Mouse (Mus musculus) embryonic facial prominence, embryonic 13.5 days (tissue): Measurements from ENCODE around the gene Tac4. TPM values are rescaled to one million over a fixed set of nuclear protein-coding genes. Genes with fewer than 3 reads are reported as not detected.
A peak's percentile ranks its signal among the peaks of the same experiment; 100 is the strongest.

Experiments
- ATAC-seq: fragments of 200-750 bp; cut with Nextera tagmentation; 2 replicates; pipeline ENCODE4 v1.8.0; 2017; ENCODE audit warnings: low read depth; ENCODE audit not compliant: insufficient number of reproducible peaks, insufficient read depth, low FRiP score, low TSS enrichment
- H3K27ac ChIP-seq: fragments of 300-500 bp; sonication (generic); 2 replicates; pipeline ENCODE4 v1.5.1; 2015; ENCODE audit warnings: moderate library complexity, mild to moderate bottlenecking, inconsistent platforms
- H3K27me3 ChIP-seq: fragments of 300-500 bp; sonication (generic); 2 replicates; pipeline ENCODE4 v1.6.1; 2015; ENCODE audit warnings: mild to moderate bottlenecking, inconsistent platforms
- H3K36me3 ChIP-seq: fragments of 300-500 bp; sonication (generic); 2 replicates; pipeline ENCODE4 v1.6.1; 2015; ENCODE audit warnings: mild to moderate bottlenecking, inconsistent platforms
- H3K4me1 ChIP-seq: fragments of 300-500 bp; sonication (generic); 2 replicates; pipeline ENCODE4 v1.6.1; 2015; ENCODE audit warnings: inconsistent platforms
- H3K4me2 ChIP-seq: fragments of 300-500 bp; sonication (generic); 2 replicates; pipeline ENCODE4 v1.6.1; 2015; ENCODE audit warnings: moderate library complexity, mild to moderate bottlenecking, inconsistent platforms
- H3K4me3 ChIP-seq: fragments of 300-500 bp; sonication (generic); 2 replicates; pipeline ENCODE4 v1.5.1; 2015; ENCODE audit warnings: mild to moderate bottlenecking, inconsistent platforms
- H3K9ac ChIP-seq: fragments of 300-500 bp; sonication (generic); 2 replicates; pipeline ENCODE4 v1.6.1; 2015; ENCODE audit warnings: mild to moderate bottlenecking, inconsistent platforms
- H3K9me3 ChIP-seq: fragments of 300-500 bp; sonication (generic); 2 replicates; pipeline ENCODE4 v1.6.1; 2016; ENCODE audit warnings: inconsistent platforms
- WGBS: fragments of 180-500 bp; shearing (Covaris S2); methylation state at CpG from one replicate; pipeline ENCODE4 v1.1.7; 2015; ENCODE audit warnings: mixed read lengths; 5-methylcytosine and 5-hydroxymethylcytosine counted together
- polyA plus RNA-seq: library from polyadenylated mRNA; unstranded; fragments of >200 nt; fragmentation: Nextera tagmentation; extraction: Ambion mirVana; gene quantifications from 2 replicates; pipeline ENCODE4 v1.2.1, GENCODE M21; 2015

Gene Tac4
- polyA plus RNA-seq, 1 experiment from 2014 or later: not detected

DNA sequence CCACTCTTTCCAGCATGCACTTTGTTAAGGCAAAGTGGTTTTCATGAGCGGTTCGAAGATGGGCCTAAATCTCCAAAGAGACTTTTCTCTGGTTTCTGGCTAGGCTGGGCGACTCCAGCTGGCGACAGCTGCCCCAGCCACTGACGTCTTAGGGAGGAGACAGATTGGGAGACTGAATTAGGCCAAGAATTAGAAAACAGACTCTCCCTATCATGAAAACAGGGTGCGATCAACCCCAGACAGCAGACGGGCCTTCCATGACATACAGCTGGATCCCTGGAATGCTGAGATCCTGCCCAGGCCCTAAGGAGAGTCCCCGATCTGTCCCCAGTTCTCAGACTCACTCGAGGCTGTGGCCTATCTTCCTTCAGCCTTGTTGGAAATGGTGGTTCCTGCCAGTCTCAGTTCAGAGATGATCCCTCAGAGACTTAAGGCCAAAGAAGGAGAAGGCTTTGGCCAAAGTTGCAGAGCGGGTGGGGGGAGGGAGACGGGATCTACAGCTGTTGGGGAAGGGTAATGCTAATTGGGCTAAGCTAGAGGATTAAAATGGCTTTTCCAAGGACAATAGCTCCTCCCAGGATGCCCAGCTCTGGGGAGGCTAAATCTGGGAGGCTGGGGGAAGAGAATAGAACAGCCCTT, 2.6 kb downstream of the Tac4 start:
- Histone ChIP-seq H3K27ac (peak overlapping the region; percentile 51; the same call in 1 of the 2 replicates), H3K27me3 (no peaks in the 10 kb centered on the region), H3K9me3 (no peaks in the 10 kb centered on the region), H3K9ac (no peak overlapping the region), H3K36me3 (peaks cover 16% of the 10 kb centered on the region), H3K4me1 (peaks cover 9% of the 10 kb centered on the region; the same call in 1 of the 2 replicates), H3K4me2 (no peak overlapping the region), H3K4me3 (no peak overlapping the region)
- no peak for ATAC-seq
- WGBS: 18% methylated on average over 11 of the region's 11 CpGs

GRCm38 (mm10) chr11:95264455-95265013, 3.2 kb downstream of the Tac4 start:
- Histone ChIP-seq H3K4me1 (peaks cover 7% of the 10 kb centered on the region; the same call in 1 of the 2 replicates), H3K27ac (no peak overlapping the region), H3K27me3 (no peaks in the 10 kb centered on the region), H3K36me3 (peaks cover 22% of the 10 kb centered on the region), H3K4me3 (no peak overlapping the region), H3K9ac (no peak overlapping the region), H3K9me3 (no peaks in the 10 kb centered on the region), H3K4me2 (no peak overlapping the region)
- no peak for ATAC-seq
- WGBS: 71% methylated on average over 4 of the region's 4 CpGs

- H3K9me3 ChIP-seq: no peaks in the 10 kb centered on the region
- no peaks in the 10 kb centered on the region for H3K27me3 ChIP-seq
- H3K36me3 ChIP-seq: peaks cover 43% of the 10 kb centered on the region
- WGBS: 49% methylated on average over 6 of the region's 6 CpGs
- 0 out of 2 replicates have a peak, but pooled peaks cover 4% of the 10 kb centered on the region for H3K4me1 ChIP-seq
- no peak for ATAC-seq
- no peak overlapping the region for H3K4me3 ChIP-seq
- no peak overlapping the region for H3K9ac ChIP-seq
- no peak overlapping the region for H3K4me2 ChIP-seq
- H3K27ac ChIP-seq: no peak overlapping the region
These were observed 5.4 kb downstream of the Tac4 start for GRCm38 (mm10) chr11:95266540-95267245.

- Histone ChIP-seq H3K4me2 (no peak overlapping the region), H3K4me1 (no peaks in the 10 kb centered on the region), H3K36me3 (peaks cover 99% of the 10 kb centered on the region), H3K27ac (no peak overlapping the region), H3K9me3 (no peaks in the 10 kb centered on the region), H3K27me3 (no peaks in the 10 kb centered on the region), H3K4me3 (no peak overlapping the region), H3K9ac (no peak overlapping the region)
- ATAC-seq: no peak
- WGBS: 88% methylated on average over 5 of the region's 5 CpGs
These were observed 12.3 kb downstream of the Tac4 start for GRCm38 (mm10) chr11:95273661-95274060.

GRCm38 (mm10) chr11:95274613-95275012, 13.3 kb downstream of the Tac4 start:
- no peak for ATAC-seq
- H3K4me2 ChIP-seq: no peak overlapping the region
- H3K27ac ChIP-seq: no peak overlapping the region
- H3K4me1 ChIP-seq: no peaks in the 10 kb centered on the region
- H3K9me3 ChIP-seq: no peaks in the 10 kb centered on the region
- no peak overlapping the region for H3K4me3 ChIP-seq
- peaks cover 99% of the 10 kb centered on the region for H3K36me3 ChIP-seq
- WGBS: 85% methylated on average over 3 of the region's 3 CpGs
- no peaks in the 10 kb centered on the region for H3K27me3 ChIP-seq
- no peak overlapping the region for H3K9ac ChIP-seq

GRCm38 (mm10) chr11:95276056-95276455, 14.7 kb downstream of the Tac4 start:
- no peak overlapping the region for H3K27ac ChIP-seq
- ATAC-seq: no peak
- H3K27me3 ChIP-seq: no peaks in the 10 kb centered on the region
- 86% methylated on average over 6 of the region's 6 CpGs for WGBS
- H3K36me3 ChIP-seq: peaks cover 98% of the 10 kb centered on the region
- no peak overlapping the region for H3K9ac ChIP-seq
- no peak overlapping the region for H3K4me3 ChIP-seq
- no peaks in the 10 kb centered on the region for H3K9me3 ChIP-seq
- no peaks in the 10 kb centered on the region for H3K4me1 ChIP-seq
- no peak overlapping the region for H3K4me2 ChIP-seq

GRCm38 (mm10) chr11:95279061-95279659, 17.8 kb downstream of the Tac4 start:
- Histone ChIP-seq H3K4me3 (no peak overlapping the region), H3K27ac (no peak overlapping the region), H3K27me3 (no peaks in the 10 kb centered on the region), H3K36me3 (peaks cover 96% of the 10 kb centered on the region), H3K4me2 (no peak overlapping the region), H3K4me1 (no peaks in the 10 kb centered on the region), H3K9ac (no peak overlapping the region), H3K9me3 (no peaks in the 10 kb centered on the region)
- no peak for ATAC-seq
- WGBS: 93% methylated on average over 4 of the region's 4 CpGs

GRCm38 (mm10) chr11:95282331-95282730, 21.0 kb downstream of the Tac4 start:
- H3K36me3 ChIP-seq: peaks cover 96% of the 10 kb centered on the region

GRCm38 (mm10) chr11:95291998-95292397, 30.7 kb downstream of the Tac4 start:
- no peak overlapping the region for H3K4me3 ChIP-seq
- H3K9me3 ChIP-seq: no peaks in the 10 kb centered on the region
- peaks cover 78% of the 10 kb centered on the region for H3K36me3 ChIP-seq
- WGBS: 76% methylated on average over 4 of the region's 4 CpGs
- H3K4me2 ChIP-seq: no peak overlapping the region
- no peak overlapping the region for H3K9ac ChIP-seq
- no peak for ATAC-seq
- H3K4me1 ChIP-seq: no peaks in the 10 kb centered on the region
- no peaks in the 10 kb centered on the region for H3K27me3 ChIP-seq
- no peak overlapping the region for H3K27ac ChIP-seq

More at GRCm38 (mm10) chr11:95282331-95282730, 21.0 kb downstream of the Tac4 start:
- H3K4me1 ChIP-seq: no peaks in the 10 kb centered on the region
- no peaks in the 10 kb centered on the region for H3K27me3 ChIP-seq
- ATAC-seq: no peak
- H3K4me2 ChIP-seq: no peak overlapping the region
- H3K9me3 ChIP-seq: no peaks in the 10 kb centered on the region
- no peak overlapping the region for H3K9ac ChIP-seq
- WGBS: 94% methylated on average over 5 of the region's 5 CpGs
- no peak overlapping the region for H3K27ac ChIP-seq
- no peak overlapping the region for H3K4me3 ChIP-seq

DNA sequence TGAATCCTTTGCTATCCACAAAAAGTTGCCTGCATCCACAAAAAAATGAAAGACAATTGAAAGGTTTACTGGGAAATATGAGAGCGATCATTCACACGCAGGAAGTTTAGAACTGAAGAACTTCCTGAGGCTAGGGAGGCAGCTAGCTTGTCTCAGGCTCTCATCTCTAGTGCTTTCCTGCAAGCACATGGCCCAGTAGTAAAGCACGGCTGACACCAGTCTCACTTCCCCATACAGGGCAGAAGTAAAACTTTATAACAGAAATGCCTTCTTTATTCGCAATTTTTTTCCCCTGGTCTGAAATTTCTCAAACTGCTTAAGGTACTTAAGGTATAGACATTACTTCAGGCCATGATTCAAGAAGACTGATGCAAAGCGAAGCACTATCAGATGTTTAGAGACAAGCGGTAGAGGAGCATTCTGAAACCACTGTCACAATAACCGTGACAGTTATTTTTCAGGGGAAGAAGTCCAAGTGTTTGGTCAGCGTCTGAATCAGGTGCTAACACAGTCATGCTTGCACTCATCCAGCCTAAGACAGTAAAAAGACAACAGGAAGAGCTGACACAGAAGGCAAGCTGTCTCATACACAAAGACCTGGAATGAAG, 31.8 kb downstream of the Tac4 start:
- Histone ChIP-seq H3K9ac (no peak overlapping the region), H3K4me1 (no peaks in the 10 kb centered on the region), H3K36me3 (peaks cover 77% of the 10 kb centered on the region), H3K27ac (no peak overlapping the region), H3K9me3 (no peaks in the 10 kb centered on the region), H3K4me2 (no peak overlapping the region), H3K4me3 (no peak overlapping the region), H3K27me3 (no peaks in the 10 kb centered on the region)
- 87% methylated on average over 8 of the region's 8 CpGs for WGBS
- ATAC-seq: no peak

DNA sequence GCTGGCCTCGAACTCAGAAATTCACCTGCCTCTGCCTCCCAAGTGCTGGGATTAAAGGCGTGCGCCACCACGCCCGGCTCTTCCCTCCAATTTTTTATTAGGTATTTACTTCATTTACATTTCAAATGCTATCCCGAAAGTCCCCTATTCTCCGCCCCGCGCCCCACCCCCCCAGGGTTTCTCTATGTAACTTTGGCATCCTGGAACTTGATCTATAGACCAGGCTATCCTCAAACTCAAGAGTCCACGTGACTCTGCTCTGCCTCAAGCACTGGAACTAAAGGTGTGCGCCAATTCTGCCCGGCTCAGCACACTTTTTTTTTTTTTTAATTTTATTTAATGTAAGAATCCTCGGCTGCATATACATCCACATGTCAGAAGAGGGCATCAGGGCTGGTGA, 34.4 kb downstream of the Tac4 start:
- 93% methylated on average over 13 of the region's 13 CpGs for WGBS
- Histone ChIP-seq H3K9me3 (no peaks in the 10 kb centered on the region), H3K4me3 (no peak overlapping the region), H3K9ac (no peak overlapping the region), H3K4me2 (no peak overlapping the region), H3K27me3 (no peaks in the 10 kb centered on the region), H3K4me1 (no peaks in the 10 kb centered on the region), H3K27ac (no peak overlapping the region), H3K36me3 (peaks cover 76% of the 10 kb centered on the region)
- ATAC-seq: no peak
